Mouse (Mus musculus) yolk sac, embryonic 10.5 days (tissue): ENCODE results near the gene Cmah.

Experiments
- DNase-seq: peaks from one replicate; pipeline ENCODE4 v3.0.0-alpha.2; 2017; ENCODE audit warnings: low spot score

Gene Cmah

GRCm38 (mm10) chr13:24518887-24519286 is 191.7 kb downstream of the Cmah start:
- no peak for DNase-seq

- no peak for DNase-seq
Observed at GRCm38 (mm10) chr13:24519976-24520647, 192.9 kb downstream of the Cmah start.

- no peak for DNase-seq
Observed at GRCm38 (mm10) chr13:24520796-24521195, 193.6 kb downstream of the Cmah start.

- DNase-seq, result no peak
Observed at GRCm38 (mm10) chr13:24521446-24522342, 194.5 kb downstream of the Cmah start.

- DNase-seq, result no peak
Observed at GRCm38 (mm10) chr13:24522343-24522837, 195.2 kb downstream of the Cmah start.

- no peak for DNase-seq
Observed at GRCm38 (mm10) chr13:24523587-24524221, 196.5 kb downstream of the Cmah start.

GRCm38 (mm10) chr13:24524468-24524867 is 197.3 kb downstream of the Cmah start:
- DNase-seq, result no peak

GRCm38 (mm10) chr13:24525551-24525950 is 198.3 kb downstream of the Cmah start:
- no peak for DNase-seq

GRCm38 (mm10) chr13:24526916-24527315 is 199.7 kb downstream of the Cmah start:
- no peak for DNase-seq
